Mouse (Mus musculus) olfactory bulb, adult 2 months (tissue): ENCODE measurements around the gene Nsmf.

ENCODE experiments used
- CTCF ChIP-seq: fragments of 200-500 bp; IDR thresholded peaks from 2 replicates; pipeline ENCODE4 v1.5.1; 2012; ENCODE audit warnings: low read depth, mild to moderate bottlenecking, low read length, moderate library complexity; ENCODE audit not compliant: insufficient read depth
- POLR2A ChIP-seq: fragments of 200-500 bp; IDR thresholded peaks from 2 replicates; pipeline ENCODE4 v1.6.1; 2012; ENCODE audit warnings: mild to moderate bottlenecking, low read depth, low read length, moderate library complexity; ENCODE audit not compliant: insufficient read depth

DNA sequence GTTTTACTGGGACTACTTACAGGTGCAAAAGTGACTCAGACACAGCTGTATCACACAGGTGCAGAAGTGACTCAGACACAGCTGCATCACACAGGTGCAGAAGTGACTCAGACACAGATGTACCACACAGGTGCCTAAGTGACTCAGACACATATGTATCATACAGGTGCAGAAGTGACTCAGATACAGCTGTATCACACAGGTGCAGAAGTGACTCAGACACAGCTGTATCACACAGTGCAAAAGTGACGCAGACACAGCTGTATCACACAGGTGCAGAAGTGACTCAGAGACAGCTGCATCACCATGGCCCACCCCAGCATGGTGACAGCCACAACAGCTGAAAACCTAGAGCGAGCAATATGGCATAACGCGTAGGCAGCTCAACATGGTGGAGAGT, 19.2 kb upstream of the Nsmf start:
- no peak for TF ChIP-seq CTCF
- TF ChIP-seq POLR2A: no peak
